Mouse (Mus musculus): ENCODE data around the gene Cacna2d4. TPM values are rescaled to one million over a fixed set of nuclear protein-coding genes. Genes with fewer than 3 reads are reported as not detected.

Gene Cacna2d4
- total and polyA plus RNA-seq, 2 experiments = 0.28 TPM; not detected in 1

GRCm38 (mm10) chr6:119233066-119233465 lies 3.3 kb upstream of the Cacna2d4 start:
- H3K27ac ChIP-seq (replicated peaks; ENCODE audit: insufficient read depth, low read depth, low read length) = no peak overlapping the region
- H3K9ac ChIP-seq (ENCODE audit: low read depth, low read length) = no peak overlapping the region
- no peak for TF ChIP-seq CTCF (IDR thresholded peaks at IDR 0.05; ENCODE audit: low read depth, low read length)
- no peak for TF ChIP-seq POLR2A (IDR thresholded peaks at IDR 0.05; ENCODE audit: extremely low read depth, insufficient read depth, low read length)
- H3K4me3 ChIP-seq (ENCODE audit: insufficient read depth, low read depth, low read length) = no peak overlapping the region
- 32% methylated on average over 3 of the region's 3 CpGs for WGBS
- H3K79me2 ChIP-seq (ENCODE audit: control insufficient read depth, insufficient read depth, low read length) = no peaks in the 10 kb centered on the region
- H3K4me1 ChIP-seq (ENCODE audit: control insufficient read depth, insufficient read depth, low read length) = no peaks in the 10 kb centered on the region
- no peak for DNase-seq (ENCODE audit: extremely low read depth, low read depth, low spot score)
- no peaks in the 10 kb centered on the region for H3K36me3 ChIP-seq (ENCODE audit: control insufficient read depth, insufficient read depth, low read length)
- no peaks in the 10 kb centered on the region for H3K27me3 ChIP-seq (ENCODE audit: control insufficient read depth, insufficient read depth, low read length)

DNA sequence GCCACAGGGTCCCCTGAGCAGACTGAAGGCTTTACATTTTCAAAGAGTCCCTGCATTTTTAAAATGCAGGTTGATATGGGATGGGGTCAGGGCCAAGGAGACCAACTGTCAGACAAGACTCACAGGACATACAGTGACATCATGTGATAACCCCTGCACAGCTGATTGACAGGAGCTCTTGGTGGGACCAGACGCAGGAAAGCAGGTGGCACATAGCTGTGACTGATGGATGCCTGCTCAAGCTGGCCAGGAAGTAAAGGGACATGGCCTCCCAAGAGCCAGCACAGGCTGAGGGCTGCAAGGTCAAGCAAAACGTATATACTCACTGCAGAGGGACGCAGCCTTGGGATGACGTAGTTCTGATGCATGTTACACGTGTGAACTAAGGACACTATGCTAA lies 885 bp upstream of the Cacna2d4 start:
- no peaks in the 10 kb centered on the region for H3K79me2 ChIP-seq (ENCODE audit: control insufficient read depth, insufficient read depth, low read length)
- H3K9ac ChIP-seq (ENCODE audit: low read depth, low read length) = no peak overlapping the region
- no peaks in the 10 kb centered on the region for H3K4me1 ChIP-seq (ENCODE audit: control insufficient read depth, insufficient read depth, low read length)
- WGBS = 57% methylated on average over 5 of the region's 5 CpGs
- no peak for DNase-seq (ENCODE audit: extremely low read depth, low read depth, low spot score)
- no peaks in the 10 kb centered on the region for H3K36me3 ChIP-seq (ENCODE audit: control insufficient read depth, insufficient read depth, low read length)
- no peaks in the 10 kb centered on the region for H3K27me3 ChIP-seq (ENCODE audit: control insufficient read depth, insufficient read depth, low read length)
- no peak for TF ChIP-seq CTCF (IDR thresholded peaks at IDR 0.05; ENCODE audit: low read depth, low read length)
- no peak for TF ChIP-seq POLR2A (IDR thresholded peaks at IDR 0.05; ENCODE audit: extremely low read depth, insufficient read depth, low read length)
- no peak overlapping the region for H3K4me3 ChIP-seq (ENCODE audit: insufficient read depth, low read depth, low read length)
- no peak overlapping the region for H3K27ac ChIP-seq (replicated peaks; ENCODE audit: insufficient read depth, low read depth, low read length)

- no peak for DNase-seq (ENCODE audit: extremely low read depth, low read depth, low spot score)
- 59% methylated on average over 8 of the region's 8 CpGs for WGBS
- TF ChIP-seq CTCF (IDR thresholded peaks at IDR 0.05; ENCODE audit: low read depth, low read length) (no peak), POLR2A (IDR thresholded peaks at IDR 0.05; ENCODE audit: extremely low read depth, insufficient read depth, low read length) (no peak)
Observed at GRCm38 (mm10) chr6:119237427-119237989, 1.2 kb downstream of the Cacna2d4 start.

DNA sequence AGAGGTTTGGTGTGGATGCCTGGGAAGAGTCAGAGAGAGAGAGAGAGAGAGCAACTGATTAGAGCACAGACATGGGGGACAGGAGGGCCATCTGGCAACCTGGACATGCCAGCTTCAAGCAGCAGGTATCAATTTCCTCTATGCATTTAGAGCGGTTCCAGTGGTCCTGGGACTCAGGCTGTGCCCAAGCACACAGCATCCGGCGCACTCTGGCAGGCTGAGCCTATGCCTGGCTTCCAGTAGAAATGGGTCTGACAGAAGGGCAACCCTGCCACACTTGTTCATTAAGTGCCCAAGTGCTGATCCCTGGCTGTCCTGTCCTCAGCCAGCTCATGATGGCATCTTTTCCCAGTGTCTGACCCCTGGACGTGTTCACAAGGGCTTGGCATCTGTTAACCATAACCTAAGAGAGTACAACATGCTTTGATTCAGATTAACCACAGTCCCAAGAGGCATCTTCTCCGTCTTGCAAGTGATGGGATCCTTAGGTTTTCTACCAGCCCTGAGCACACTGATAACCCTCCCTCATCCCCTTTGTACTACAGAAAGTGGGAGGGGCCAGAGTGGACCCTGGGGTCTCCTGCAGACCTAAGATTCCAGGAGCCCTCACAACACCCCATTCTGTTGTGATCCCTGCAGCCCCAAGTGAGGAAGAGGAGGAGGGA lies 3.1 kb downstream of the Cacna2d4 start:
- H3K9ac ChIP-seq (ENCODE audit: low read depth, low read length) = no peak overlapping the region
- no peak overlapping the region for H3K27ac ChIP-seq (replicated peaks; ENCODE audit: insufficient read depth, low read depth, low read length)
- 0 out of 2 replicates have a peak, but pooled peaks cover 2% of the 10 kb centered on the region for H3K27me3 ChIP-seq (ENCODE audit: control insufficient read depth, insufficient read depth, low read length)
- H3K79me2 ChIP-seq (ENCODE audit: control insufficient read depth, insufficient read depth, low read length) = no peaks in the 10 kb centered on the region
- no peak overlapping the region for H3K4me3 ChIP-seq (ENCODE audit: insufficient read depth, low read depth, low read length)
- DNase-seq (ENCODE audit: extremely low read depth, low read depth, low spot score) = no peak
- H3K4me1 ChIP-seq (ENCODE audit: control insufficient read depth, insufficient read depth, low read length) = no peaks in the 10 kb centered on the region
- H3K36me3 ChIP-seq (ENCODE audit: control insufficient read depth, insufficient read depth, low read length) = no peaks in the 10 kb centered on the region
- no peak for TF ChIP-seq POLR2A (IDR thresholded peaks at IDR 0.05; ENCODE audit: extremely low read depth, insufficient read depth, low read length)
- no peak for TF ChIP-seq CTCF (IDR thresholded peaks at IDR 0.05; ENCODE audit: low read depth, low read length)
- 79% methylated on average over 5 of the region's 5 CpGs for WGBS

More at GRCm38 (mm10) chr6:119237427-119237989, 1.2 kb downstream of the Cacna2d4 start:
- no peaks in the 10 kb centered on the region for H3K4me1 ChIP-seq (ENCODE audit: control insufficient read depth, insufficient read depth, low read length)
- H3K79me2 ChIP-seq (ENCODE audit: control insufficient read depth, insufficient read depth, low read length) = no peaks in the 10 kb centered on the region
- H3K36me3 ChIP-seq (ENCODE audit: control insufficient read depth, insufficient read depth, low read length) = no peaks in the 10 kb centered on the region
- H3K4me3 ChIP-seq (ENCODE audit: insufficient read depth, low read depth, low read length) = no peak overlapping the region
- H3K27ac ChIP-seq (replicated peaks; ENCODE audit: insufficient read depth, low read depth, low read length) = no peak overlapping the region
- 0 out of 2 replicates have a peak, but pooled peaks cover 2% of the 10 kb centered on the region for H3K27me3 ChIP-seq (ENCODE audit: control insufficient read depth, insufficient read depth, low read length)
- H3K9ac ChIP-seq (ENCODE audit: low read depth, low read length) = no peak overlapping the region

GRCm38 (mm10) chr6:119240256-119240655 lies 3.9 kb downstream of the Cacna2d4 start:
- no peaks in the 10 kb centered on the region for H3K79me2 ChIP-seq (ENCODE audit: control insufficient read depth, insufficient read depth, low read length)
- TF ChIP-seq POLR2A (IDR thresholded peaks at IDR 0.05; ENCODE audit: extremely low read depth, insufficient read depth, low read length) (no peak), CTCF (IDR thresholded peaks at IDR 0.05; ENCODE audit: low read depth, low read length) (no peak)
- no peak for DNase-seq (ENCODE audit: extremely low read depth, low read depth, low spot score)
- H3K4me1 ChIP-seq (ENCODE audit: control insufficient read depth, insufficient read depth, low read length) = no peaks in the 10 kb centered on the region
- WGBS = 67% methylated on average over 7 of the region's 7 CpGs
- no peak overlapping the region for H3K4me3 ChIP-seq (ENCODE audit: insufficient read depth, low read depth, low read length)
- no peak overlapping the region for H3K27ac ChIP-seq (replicated peaks; ENCODE audit: insufficient read depth, low read depth, low read length)
- H3K27me3 ChIP-seq (ENCODE audit: control insufficient read depth, insufficient read depth, low read length) = 0 out of 2 replicates have a peak, but pooled peaks cover 2% of the 10 kb centered on the region
- H3K36me3 ChIP-seq (ENCODE audit: control insufficient read depth, insufficient read depth, low read length) = no peaks in the 10 kb centered on the region
- H3K9ac ChIP-seq (ENCODE audit: low read depth, low read length) = no peak overlapping the region

Data from liver, adult 2 months (tissue).